Mouse (Mus musculus) stomach, embryonic 16.5 days (tissue): Measurements from ENCODE around the gene Gm20422. TPM values are rescaled to one million over a fixed set of nuclear protein-coding genes. Genes with fewer than 3 reads are reported as not detected.

Experiments
- ATAC-seq: fragments of 200-750 bp; cut with Nextera tagmentation; 2 replicates; pipeline ENCODE4 v1.8.0; 2017; ENCODE audit warnings: moderate number of reproducible peaks, moderate TSS enrichment; ENCODE audit not compliant: insufficient read depth, low FRiP score
- H3K27ac ChIP-seq: fragments of 300-500 bp; sonication (generic); 2 replicates; pipeline ENCODE4 v1.5.1; 2014; ENCODE audit warnings: low read length
- H3K27me3 ChIP-seq: fragments of 300-500 bp; sonication (generic); 2 replicates; pipeline ENCODE4 v1.6.1; 2014; ENCODE audit warnings: low read length, control low read depth, mixed read lengths; ENCODE audit not compliant: control insufficient read depth, insufficient read depth
- H3K36me3 ChIP-seq: fragments of 300-500 bp; sonication (generic); 2 replicates; pipeline ENCODE4 v1.6.1; 2014; ENCODE audit warnings: low read length; ENCODE audit not compliant: control insufficient read depth, insufficient read depth
- H3K4me1 ChIP-seq: fragments of 300-500 bp; sonication (generic); 2 replicates; pipeline ENCODE4 v1.6.1; 2014; ENCODE audit warnings: low read length, control low read depth, mixed read lengths; ENCODE audit not compliant: control insufficient read depth, insufficient read depth
- H3K4me2 ChIP-seq: fragments of 300-500 bp; sonication (generic); 2 replicates; pipeline ENCODE4 v1.6.1; 2014; ENCODE audit warnings: low read depth, low read length, mixed read lengths
- H3K4me3 ChIP-seq: fragments of 300-500 bp; sonication (generic); replicated peaks from 2 replicates; pipeline ENCODE4 v1.5.1; 2014; ENCODE audit warnings: mild to moderate bottlenecking, low read length
- H3K9ac ChIP-seq: fragments of 300-500 bp; sonication (generic); 2 replicates; pipeline ENCODE4 v1.6.1; 2014; ENCODE audit warnings: low read length
- H3K9me3 ChIP-seq: fragments of 300-500 bp; sonication (generic); replicated peaks from 2 replicates; pipeline ENCODE4 v1.6.1; 2016; ENCODE audit warnings: low read length, control low read depth; ENCODE audit not compliant: control insufficient read depth
- WGBS: fragments of 180-500 bp; shearing (Covaris S2); extraction: QIAGEN DNeasy Blood & Tissue Kit; methylation state at CpG from one replicate; pipeline ENCODE4 v1.1.7; 2014; 5-methylcytosine and 5-hydroxymethylcytosine counted together
- polyA plus RNA-seq: library from polyadenylated mRNA; unstranded; fragments of >200 nt; fragmentation: Nextera tagmentation; extraction: Ambion mirVana; gene quantifications from 2 replicates; pipeline ENCODE4 v1.2.1, GENCODE M21; 2015

Gm20422 gene
- polyA plus RNA-seq, 1 experiment from 2014 or later: not detected

DNA sequence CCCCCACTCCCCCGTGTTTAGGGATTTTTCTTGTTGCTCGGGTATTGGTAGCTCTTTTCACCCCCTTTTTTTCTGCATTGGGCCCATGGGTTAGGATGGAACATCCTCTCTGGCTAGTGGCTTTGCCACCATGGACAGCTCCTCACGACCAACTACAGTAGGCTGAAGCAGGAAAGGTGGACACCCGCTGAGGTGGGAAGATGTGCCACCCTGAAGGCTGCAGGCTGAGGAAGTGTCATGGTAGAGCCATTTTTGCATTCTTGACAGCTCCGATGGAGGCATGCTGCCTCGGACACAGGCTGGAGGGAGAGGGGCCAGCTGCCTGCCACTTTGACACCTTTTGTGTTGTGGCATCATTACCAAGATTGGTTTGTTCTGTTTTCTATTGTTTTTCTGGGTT is 72.9 kb downstream of the Gm20422 start:
- Histone ChIP-seq H3K27me3 (no peaks in the 10 kb centered on the region), H3K4me3 (no peak overlapping the region), H3K4me1 (no peaks in the 10 kb centered on the region), H3K9ac (no peak overlapping the region), H3K9me3 (no peaks in the 10 kb centered on the region), H3K27ac (no peak overlapping the region), H3K4me2 (no peak overlapping the region), H3K36me3 (peaks cover 33% of the 10 kb centered on the region)
- WGBS: 75% methylated on average over 6 of the region's 6 CpGs
- ATAC-seq: no peak

Other genes starting within 250 kb of the Gm20422 start
- gene Zfp868, start 149.3 kb downstream of the Gm20422 start, polyA plus RNA-seq: 19.9 and 20.8 TPM in 2 replicates
- gene Zfp964, start 120.4 kb downstream of the Gm20422 start, polyA plus RNA-seq: 1.9 TPM in 2 replicates
- 22.8 and 28.9 TPM in 2 replicates for gene Zfp869, start 64.2 kb downstream of the Gm20422 start, polyA plus RNA-seq
- gene Zfp963, start 24.9 kb downstream of the Gm20422 start, polyA plus RNA-seq: 5.3 and 5.4 TPM in 2 replicates
- gene Atp13a1, start 16.3 kb upstream of the Gm20422 start, polyA plus RNA-seq: 45.6 and 46.6 TPM in 2 replicates
- gene Zfp866, start 16.3 kb upstream of the Gm20422 start, polyA plus RNA-seq: 24.1 and 25.8 TPM in 2 replicates
- 10.0 and 11.0 TPM in 2 replicates for gene Gmip, start 33.8 kb upstream of the Gm20422 start, polyA plus RNA-seq
- 0.22 and 0.35 TPM in 2 replicates for gene Lpar2, start 47.5 kb upstream of the Gm20422 start, polyA plus RNA-seq
- 3.1 and 4.6 TPM in 2 replicates for gene Pbx4, start 57.6 kb upstream of the Gm20422 start, polyA plus RNA-seq
- 0.37 and 0.59 TPM in 2 replicates for gene Cilp2, start 112.8 kb upstream of the Gm20422 start, polyA plus RNA-seq
- 2.1 and 2.3 TPM in 2 replicates for gene Tssk6, start 127.3 kb upstream of the Gm20422 start, polyA plus RNA-seq
- gene Ndufa13, start 127.7 kb upstream of the Gm20422 start, polyA plus RNA-seq: 170 and 193 TPM in 2 replicates
- 3.0 and 3.2 TPM in 2 replicates for gene Yjefn3, start 127.8 kb upstream of the Gm20422 start, polyA plus RNA-seq
- 29.7 and 32.3 TPM in 2 replicates for gene Gatad2a, start 221.5 kb upstream of the Gm20422 start, polyA plus RNA-seq